Mouse (Mus musculus) C2C12 (cell line): ENCODE data around the gene Mettl26.

Source experiments
- CTCF ChIP-seq: IDR thresholded peaks from one replicate; pipeline ENCODE4 v1.5.1; 2011; ENCODE audit not compliant: control insufficient read depth, insufficient read depth, insufficient read length
- MAX ChIP-seq: IDR thresholded peaks from one replicate; pipeline ENCODE4 v1.6.1; 2011; ENCODE audit warnings: mild to moderate bottlenecking, control low read depth

- TF ChIP-seq MAX (no peak), CTCF (no peak)
These were observed 45.3 kb upstream of the Mettl26 start for GRCm38 (mm10) chr17:25829558-25830017.
